Mouse (Mus musculus): ENCODE measurements around the gene Blmh. TPM values are rescaled to one million over a fixed set of nuclear protein-coding genes. Genes with fewer than 3 reads are reported as not detected.
A peak's percentile ranks its signal among the peaks of the same experiment; 100 is the strongest.

The Blmh gene
- polyA plus RNA-seq, 1 experiment from 2014 or later = 167 TPM

GRCm38 (mm10) chr11:76981570-76982141 is 57.0 kb downstream of the Blmh start:
- no peak for DNase-seq (ENCODE audit: low spot score)
- no peak for ATAC-seq (replicated peaks; ENCODE audit: low FRiP score)
- 94% methylated on average over 5 of the region's 5 CpGs for WGBS
- Histone ChIP-seq H3K4me3 (ENCODE audit: low read depth, low read length) (no peak overlapping the region), H3K27me3 (ENCODE audit: control insufficient read depth, insufficient read depth, low read length) (no peaks in the 10 kb centered on the region), H3K4me1 (replicated peaks; ENCODE audit: control insufficient read depth, insufficient read depth, low read length) (no peaks in the 10 kb centered on the region), H3K36me3 (ENCODE audit: control insufficient read depth, insufficient read depth, low read length) (peaks cover 2% of the 10 kb centered on the region; the same call in 1 of the 2 replicates), H3K4me2 (ENCODE audit: low read depth, low read length, severe bottlenecking) (no peak overlapping the region), H3K9me3 (ENCODE audit: control insufficient read depth, low read length) (no peaks in the 10 kb centered on the region), H3K9ac (ENCODE audit: low read length) (no peak overlapping the region), H3K27ac (ENCODE audit: low read depth, low read length) (no peak overlapping the region)

GRCm38 (mm10) chr11:76982415-76982814 is 57.8 kb downstream of the Blmh start:
- no peaks in the 10 kb centered on the region for H3K9me3 ChIP-seq (ENCODE audit: control insufficient read depth, low read length)
- ATAC-seq (replicated peaks; ENCODE audit: low FRiP score) (no peak), DNase-seq (ENCODE audit: low spot score) (no peak)
- no peak overlapping the region for H3K4me2 ChIP-seq (ENCODE audit: low read depth, low read length, severe bottlenecking)
- no peak overlapping the region for H3K9ac ChIP-seq (ENCODE audit: low read length)
- H3K4me3 ChIP-seq (ENCODE audit: low read depth, low read length) = no peak overlapping the region
- H3K27ac ChIP-seq (ENCODE audit: low read depth, low read length) = no peak overlapping the region
- no peaks in the 10 kb centered on the region for H3K27me3 ChIP-seq (ENCODE audit: control insufficient read depth, insufficient read depth, low read length)
- H3K36me3 ChIP-seq (ENCODE audit: control insufficient read depth, insufficient read depth, low read length) = peaks cover 3% of the 10 kb centered on the region; the same call in 1 of the 2 replicates
- no peaks in the 10 kb centered on the region for H3K4me1 ChIP-seq (replicated peaks; ENCODE audit: control insufficient read depth, insufficient read depth, low read length)
- WGBS = 92% methylated on average over 4 of the region's 4 CpGs

- no peak overlapping the region for H3K4me2 ChIP-seq (ENCODE audit: low read depth, low read length, severe bottlenecking)
- no peak overlapping the region for H3K4me3 ChIP-seq (ENCODE audit: low read depth, low read length)
- no peak for DNase-seq (ENCODE audit: low spot score)
- ATAC-seq (replicated peaks; ENCODE audit: low FRiP score) = no peak
- H3K27ac ChIP-seq (ENCODE audit: low read depth, low read length) = no peak overlapping the region
- no peak overlapping the region for H3K9ac ChIP-seq (ENCODE audit: low read length)
- H3K9me3 ChIP-seq (ENCODE audit: control insufficient read depth, low read length) = no peaks in the 10 kb centered on the region
- peaks cover 5% of the 10 kb centered on the region; the same call in 1 of the 2 replicates for H3K36me3 ChIP-seq (ENCODE audit: control insufficient read depth, insufficient read depth, low read length)
- 96% methylated on average over 5 of the region's 5 CpGs for WGBS
- H3K27me3 ChIP-seq (ENCODE audit: control insufficient read depth, insufficient read depth, low read length) = no peaks in the 10 kb centered on the region
- no peaks in the 10 kb centered on the region for H3K4me1 ChIP-seq (replicated peaks; ENCODE audit: control insufficient read depth, insufficient read depth, low read length)
These were observed 59.0 kb downstream of the Blmh start for GRCm38 (mm10) chr11:76983641-76984040.

GRCm38 (mm10) chr11:76984173-76984572 is 59.6 kb downstream of the Blmh start:
- no peaks in the 10 kb centered on the region for H3K27me3 ChIP-seq (ENCODE audit: control insufficient read depth, insufficient read depth, low read length)
- no peak overlapping the region for H3K4me2 ChIP-seq (ENCODE audit: low read depth, low read length, severe bottlenecking)
- no peak for DNase-seq (ENCODE audit: low spot score)

GRCm38 (mm10) chr11:76990839-76991238 is 66.2 kb downstream of the Blmh start:
- no peak overlapping the region for H3K9ac ChIP-seq (ENCODE audit: low read length)
- no peak overlapping the region for H3K4me3 ChIP-seq (ENCODE audit: low read depth, low read length)
- DNase-seq (ENCODE audit: low spot score) (no peak), ATAC-seq (replicated peaks; ENCODE audit: low FRiP score) (no peak)
- peaks cover 4% of the 10 kb centered on the region; the same call in 1 of the 2 replicates for H3K36me3 ChIP-seq (ENCODE audit: control insufficient read depth, insufficient read depth, low read length)
- H3K4me2 ChIP-seq (ENCODE audit: low read depth, low read length, severe bottlenecking) = no peak overlapping the region
- 78% methylated on average over 5 of the region's 5 CpGs for WGBS
- H3K27ac ChIP-seq (ENCODE audit: low read depth, low read length) = no peak overlapping the region
- no peaks in the 10 kb centered on the region for H3K9me3 ChIP-seq (ENCODE audit: control insufficient read depth, low read length)
- no peaks in the 10 kb centered on the region for H3K4me1 ChIP-seq (replicated peaks; ENCODE audit: control insufficient read depth, insufficient read depth, low read length)
- no peaks in the 10 kb centered on the region for H3K27me3 ChIP-seq (ENCODE audit: control insufficient read depth, insufficient read depth, low read length)

More at GRCm38 (mm10) chr11:76984173-76984572, 59.6 kb downstream of the Blmh start:
- Histone ChIP-seq H3K4me3 (ENCODE audit: low read depth, low read length) (no peak overlapping the region), H3K9me3 (ENCODE audit: control insufficient read depth, low read length) (no peaks in the 10 kb centered on the region), H3K36me3 (ENCODE audit: control insufficient read depth, insufficient read depth, low read length) (peaks cover 4% of the 10 kb centered on the region; the same call in 1 of the 2 replicates), H3K27ac (ENCODE audit: low read depth, low read length) (no peak overlapping the region), H3K9ac (ENCODE audit: low read length) (no peak overlapping the region), H3K4me1 (replicated peaks; ENCODE audit: control insufficient read depth, insufficient read depth, low read length) (no peaks in the 10 kb centered on the region)
- no peak for ATAC-seq (replicated peaks; ENCODE audit: low FRiP score)

GRCm38 (mm10) chr11:76992886-76993285 is 68.3 kb downstream of the Blmh start:
- Histone ChIP-seq H3K36me3 (ENCODE audit: control insufficient read depth, insufficient read depth, low read length) (no peaks in the 10 kb centered on the region; the same call in 1 of the 2 replicates), H3K9ac (ENCODE audit: low read length) (no peak overlapping the region), H3K27ac (ENCODE audit: low read depth, low read length) (no peak overlapping the region), H3K4me1 (replicated peaks; ENCODE audit: control insufficient read depth, insufficient read depth, low read length) (no peaks in the 10 kb centered on the region), H3K27me3 (ENCODE audit: control insufficient read depth, insufficient read depth, low read length) (peaks cover 6% of the 10 kb centered on the region), H3K4me2 (ENCODE audit: low read depth, low read length, severe bottlenecking) (no peak overlapping the region), H3K9me3 (ENCODE audit: control insufficient read depth, low read length) (no peaks in the 10 kb centered on the region), H3K4me3 (ENCODE audit: low read depth, low read length) (no peak overlapping the region)
- DNase-seq (ENCODE audit: low spot score) (no peak), ATAC-seq (replicated peaks; ENCODE audit: low FRiP score) (no peak)
- WGBS = 42% methylated on average over 4 of the region's 4 CpGs

GRCm38 (mm10) chr11:76995966-76996672 is 71.5 kb downstream of the Blmh start:
- Histone ChIP-seq H3K36me3 (ENCODE audit: control insufficient read depth, insufficient read depth, low read length) (no peaks in the 10 kb centered on the region), H3K9ac (ENCODE audit: low read length) (no peak overlapping the region), H3K27ac (ENCODE audit: low read depth, low read length) (no peak overlapping the region), H3K4me1 (replicated peaks; ENCODE audit: control insufficient read depth, insufficient read depth, low read length) (peaks cover 5% of the 10 kb centered on the region; the same call in 1 of the 2 replicates), H3K9me3 (ENCODE audit: control insufficient read depth, low read length) (no peaks in the 10 kb centered on the region), H3K27me3 (ENCODE audit: control insufficient read depth, insufficient read depth, low read length) (peaks cover 32% of the 10 kb centered on the region), H3K4me3 (ENCODE audit: low read depth, low read length) (no peak overlapping the region), H3K4me2 (ENCODE audit: low read depth, low read length, severe bottlenecking) (no peak overlapping the region)
- ATAC-seq (replicated peaks; ENCODE audit: low FRiP score) (no peak), DNase-seq (ENCODE audit: low spot score) (no peak)
- WGBS = 66% methylated on average over 20 of the region's 20 CpGs

- H3K27ac ChIP-seq (ENCODE audit: low read depth, low read length) = no peak overlapping the region
- 2% methylated on average over 20 of the region's 21 CpGs for WGBS
- H3K4me1 ChIP-seq (replicated peaks; ENCODE audit: control insufficient read depth, insufficient read depth, low read length) = peaks cover 5% of the 10 kb centered on the region; the same call in 1 of the 2 replicates
- ATAC-seq (replicated peaks; ENCODE audit: low FRiP score) = 0 out of 2 replicates have a peak, but pooled peaks have one; percentile 49
- H3K4me3 ChIP-seq (ENCODE audit: low read depth, low read length) = peak overlapping the region; percentile 29
- DNase-seq (ENCODE audit: low spot score) = peak; percentile 93
- H3K4me2 ChIP-seq (ENCODE audit: low read depth, low read length, severe bottlenecking) = peak overlapping the region; percentile 60
- H3K27me3 ChIP-seq (ENCODE audit: control insufficient read depth, insufficient read depth, low read length) = peaks cover 32% of the 10 kb centered on the region
- no peaks in the 10 kb centered on the region for H3K9me3 ChIP-seq (ENCODE audit: control insufficient read depth, low read length)
- no peaks in the 10 kb centered on the region for H3K36me3 ChIP-seq (ENCODE audit: control insufficient read depth, insufficient read depth, low read length)
- H3K9ac ChIP-seq (ENCODE audit: low read length) = no peak overlapping the region
These were observed 72.7 kb downstream of the Blmh start for GRCm38 (mm10) chr11:76997305-76997704.

All from forebrain, embryonic 11.5 days (tissue).